Mouse (Mus musculus) thymus, postnatal 14 days (tissue): ENCODE measurements at regions not wholly inside any gene's neighbourhood (a gene's known extent, or its start where the extent isn't known, plus 50 kb on each side); places are given as distances from the start of the nearest gene placed in this dataset.

Source experiments
- DNase-seq: peaks from one replicate; pipeline ENCODE4 v3.0.0; 2021

- DNase-seq = no peak
Measured at GRCm38 (mm10) chr10:99676557-99677098, 82.8 kb downstream of the Csl start.

- DNase-seq = no peak
Measured at GRCm38 (mm10) chr10:99678096-99678495, 81.4 kb downstream of the Csl start.

- no peak for DNase-seq
Measured at GRCm38 (mm10) chr10:99679813-99680212, 79.6 kb downstream of the Csl start.

GRCm38 (mm10) chr10:99681932-99682331, 77.5 kb downstream of the Csl start:
- DNase-seq = no peak

- DNase-seq = no peak
Measured at GRCm38 (mm10) chr10:99682350-99682749, 77.1 kb downstream of the Csl start.

GRCm38 (mm10) chr10:99683310-99683709, 76.1 kb downstream of the Csl start:
- no peak for DNase-seq

- no peak for DNase-seq
Measured at GRCm38 (mm10) chr10:99685911-99686310, 73.5 kb downstream of the Csl start.

GRCm38 (mm10) chr10:99687011-99687410, 72.4 kb downstream of the Csl start:
- DNase-seq = no peak

- DNase-seq = no peak
Measured at GRCm38 (mm10) chr10:99697696-99698095, 61.8 kb downstream of the Csl start.

GRCm38 (mm10) chr10:99699498-99699897, 60.0 kb downstream of the Csl start:
- no peak for DNase-seq

GRCm38 (mm10) chr10:99700052-99700777, 59.2 kb downstream of the Csl start:
- DNase-seq = no peak
